Mouse (Mus musculus) layer of hippocampus, postnatal 14 days (tissue): ENCODE measurements around the gene Zfp112. TPM values are rescaled to one million over a fixed set of nuclear protein-coding genes. Genes with fewer than 3 reads are reported as not detected.

ENCODE experiments used
- DNase-seq, 2 experiments: peaks; one replicate each; pipeline ENCODE4 v3.0.0; 2021 to 2022; ENCODE audit warnings: low spot score in 2 of 2, mixed read lengths in 1 of 2
- total RNA-seq, 2 experiments: library from RNA; stranded (reverse); gene quantifications; 2 replicates each; pipeline ENCODE4 v1.2.3; 2021

Gene Zfp112
- total RNA-seq, 2 experiments from 2014 or later: 8.4 to 8.6 TPM

- DNase-seq: no peak
Measured at GRCm38 (mm10) chr7:24175337-24175711, 63.2 kb downstream of the Zfp112 start.

Other genes starting within 250 kb of the Zfp112 start
- gene Vmn1r177, start 245.9 kb upstream of the Zfp112 start, total RNA-seq: not detected
- gene Vmn1r178, start 220.3 kb upstream of the Zfp112 start, total RNA-seq: not detected
- gene Vmn1r179, start 185.3 kb upstream of the Zfp112 start, total RNA-seq: not detected
- not detected for gene Vmn1r180, start 161.7 kb upstream of the Zfp112 start, total RNA-seq
- not detected for gene Vmn1r181, start 137.7 kb upstream of the Zfp112 start, total RNA-seq
- not detected for gene V1rd19, start 110.6 kb upstream of the Zfp112 start, total RNA-seq
- not detected for gene Vmn1r183, start 59.1 kb upstream of the Zfp112 start, total RNA-seq
- 10 to 100 TPM; 28.8 to 30.7 TPM for gene Zfp180, start 30.4 kb upstream of the Zfp112 start, total RNA-seq
- gene Zfp235, start 21.9 kb downstream of the Zfp112 start, total RNA-seq: 10 to 100 TPM; 19.0 to 19.2 TPM
- 1 to 10 TPM; 4.0 to 4.3 TPM for gene Zfp114, start 62.7 kb downstream of the Zfp112 start, total RNA-seq
- 10 to 100 TPM in 1 of 2 experiments, 1 to 10 TPM in 1; 9.4 to 10.3 TPM for gene Zfp111, start 99.1 kb downstream of the Zfp112 start, total RNA-seq
- 1 to 10 TPM; 6.3 to 7.4 TPM for gene Zfp109, start 125.2 kb downstream of the Zfp112 start, total RNA-seq
- gene Zfp108, start 142.5 kb downstream of the Zfp112 start, total RNA-seq: 1 to 10 TPM; 6.5 to 6.9 TPM
- 10 to 100 TPM in 1 of 2 experiments, 1 to 10 TPM in 1; 9.7 to 12.5 TPM for gene Zfp93, start 158.1 kb downstream of the Zfp112 start, total RNA-seq
- 10 to 100 TPM; 20.5 to 21.1 TPM for gene Zfp61, start 188.9 kb downstream of the Zfp112 start, total RNA-seq
- 10 to 100 TPM; 13.3 to 13.9 TPM for gene Zfp94, start 204.4 kb downstream of the Zfp112 start, total RNA-seq
- gene Tescl, start 221.6 kb downstream of the Zfp112 start, total RNA-seq: not detected
- gene Lypd5, start 236.9 kb downstream of the Zfp112 start, total RNA-seq: not detected